Mouse (Mus musculus): Measurements from ENCODE around the gene Islr2. TPM values are rescaled to one million over a fixed set of nuclear protein-coding genes. Genes with fewer than 3 reads are reported as not detected.

Islr2 gene
- polyA plus RNA-seq, 2 experiments, result 0.03 TPM; not detected in 1

- H3K9ac ChIP-seq (replicated peaks), result peak overlapping the region; percentile 65
- no peaks in the 10 kb centered on the region for H3K36me3 ChIP-seq (replicated peaks; ENCODE audit: control insufficient read depth, insufficient read depth, low read depth)
- TF ChIP-seq CTCF (IDR thresholded peaks at IDR 0.05; ENCODE audit: low read depth) (no peak), EP300 (IDR thresholded peaks at IDR 0.05; ENCODE audit: low read depth) (no peak)
- peak overlapping the region; percentile 78 for H3K4me2 ChIP-seq (ENCODE audit: low read depth)
- H3K4me3 ChIP-seq (ENCODE audit: insufficient read depth in 1 of 2, low read depth in 2 of 2, low read length in 2 of 2), result peak overlapping the region in 1 of 2 experiments; percentile 27; a peak in 3 of 4 replicates
- ATAC-seq (ENCODE audit: insufficient read depth) (peak; percentile 77), DNase-seq (ENCODE audit: low read depth in 3 of 3, low spot score in 3 of 3) (no peak)
- 15% methylated on average over 5 of the region's 5 CpGs for WGBS (ENCODE audit: insufficient replicate concordance)
- H3K27me3 ChIP-seq (ENCODE audit: control insufficient read depth, insufficient read depth, low read length), result no peaks in the 10 kb centered on the region; the same call in 1 of the 2 replicates
- no peaks in the 10 kb centered on the region for H3K9me3 ChIP-seq (ENCODE audit: control insufficient read depth, low read length)
- H3K27ac ChIP-seq, result peak overlapping the region; percentile 88
- H3K4me1 ChIP-seq (replicated peaks; ENCODE audit: control insufficient read depth in 2 of 2, insufficient read depth in 2 of 2, low read length in 1 of 2), result peaks cover 35 to 36% of the 10 kb centered on the region in 2 experiments
Measured at GRCm38 (mm10) chr9:58213377-58213776, 9.3 kb upstream of the Islr2 start.

- DNase-seq (ENCODE audit: low read depth in 3 of 3, low spot score in 3 of 3), result no peak
- 54% methylated on average over 2 of the region's 2 CpGs for WGBS (ENCODE audit: insufficient replicate concordance)
Measured at GRCm38 (mm10) chr9:58210304-58210627, 6.1 kb upstream of the Islr2 start.

GRCm38 (mm10) chr9:58209462-58210303 lies 5.6 kb upstream of the Islr2 start:
- TF ChIP-seq CTCF (IDR thresholded peaks at IDR 0.05; ENCODE audit: low read depth) (no peak), EP300 (IDR thresholded peaks at IDR 0.05; ENCODE audit: low read depth) (no peak)
- no peaks in the 10 kb centered on the region for H3K9me3 ChIP-seq (ENCODE audit: control insufficient read depth, low read length)
- 72% methylated on average over 8 of the region's 8 CpGs for WGBS (ENCODE audit: insufficient replicate concordance)
- no peak overlapping the region for H3K9ac ChIP-seq (replicated peaks)
- H3K36me3 ChIP-seq (replicated peaks; ENCODE audit: control insufficient read depth, insufficient read depth, low read depth), result no peaks in the 10 kb centered on the region
- ATAC-seq (ENCODE audit: insufficient read depth), result no peak
- peaks cover 24 to 25% of the 10 kb centered on the region in 2 experiments for H3K4me1 ChIP-seq (replicated peaks; ENCODE audit: control insufficient read depth in 2 of 2, insufficient read depth in 2 of 2, low read length in 1 of 2)
- H3K4me2 ChIP-seq (ENCODE audit: low read depth), result no peak overlapping the region
- H3K4me3 ChIP-seq (ENCODE audit: insufficient read depth in 1 of 2, low read depth in 2 of 2, low read length in 2 of 2), result no peak overlapping the region
- DNase-seq (ENCODE audit: low read depth in 3 of 3, low spot score in 3 of 3), result no peak
- H3K27ac ChIP-seq, result no peak overlapping the region
- H3K27me3 ChIP-seq (ENCODE audit: control insufficient read depth, insufficient read depth, low read length), result peaks cover 2% of the 10 kb centered on the region

More at GRCm38 (mm10) chr9:58210304-58210627, 6.1 kb upstream of the Islr2 start:
- Histone ChIP-seq H3K4me2 (ENCODE audit: low read depth) (no peak overlapping the region), H3K27ac (no peak overlapping the region), H3K36me3 (replicated peaks; ENCODE audit: control insufficient read depth, insufficient read depth, low read depth) (no peaks in the 10 kb centered on the region), H3K9ac (replicated peaks) (no peak overlapping the region), H3K9me3 (ENCODE audit: control insufficient read depth, low read length) (no peaks in the 10 kb centered on the region), H3K4me3 (ENCODE audit: insufficient read depth in 1 of 2, low read depth in 2 of 2, low read length in 2 of 2) (no peak overlapping the region), H3K4me1 (replicated peaks; ENCODE audit: control insufficient read depth in 2 of 2, insufficient read depth in 2 of 2, low read length in 1 of 2) (peaks cover 30% of the 10 kb centered on the region in 2 experiments), H3K27me3 (ENCODE audit: control insufficient read depth, insufficient read depth, low read length) (peaks cover 2% of the 10 kb centered on the region; the same call in 1 of the 2 replicates)
- no peak for TF ChIP-seq EP300 (IDR thresholded peaks at IDR 0.05; ENCODE audit: low read depth)
- TF ChIP-seq CTCF (IDR thresholded peaks at IDR 0.05; ENCODE audit: low read depth), result no peak
- no peak for ATAC-seq (ENCODE audit: insufficient read depth)

- no peak for TF ChIP-seq EP300 (IDR thresholded peaks at IDR 0.05; ENCODE audit: low read depth)
- TF ChIP-seq CTCF (IDR thresholded peaks at IDR 0.05; ENCODE audit: low read depth), result no peak
- no peak overlapping the region for H3K9ac ChIP-seq (replicated peaks)
- 71% methylated on average over 7 of the region's 7 CpGs for WGBS (ENCODE audit: insufficient replicate concordance)
- no peaks in the 10 kb centered on the region for H3K9me3 ChIP-seq (ENCODE audit: control insufficient read depth, low read length)
- H3K4me1 ChIP-seq (replicated peaks; ENCODE audit: control insufficient read depth in 2 of 2, insufficient read depth in 2 of 2, low read length in 1 of 2), result peaks cover 0 to 3% of the 10 kb centered on the region in 2 experiments; a peak in 1 of 4 replicates
- H3K4me2 ChIP-seq (ENCODE audit: low read depth), result no peak overlapping the region
- peaks cover 36% of the 10 kb centered on the region for H3K27me3 ChIP-seq (ENCODE audit: control insufficient read depth, insufficient read depth, low read length)
- no peak overlapping the region for H3K4me3 ChIP-seq (ENCODE audit: insufficient read depth in 1 of 2, low read depth in 2 of 2, low read length in 2 of 2)
- no peaks in the 10 kb centered on the region for H3K36me3 ChIP-seq (replicated peaks; ENCODE audit: control insufficient read depth, insufficient read depth, low read depth)
- DNase-seq (ENCODE audit: low read depth in 3 of 3, low spot score in 3 of 3), result no peak
- no peak overlapping the region for H3K27ac ChIP-seq
- ATAC-seq (ENCODE audit: insufficient read depth), result no peak
Measured at GRCm38 (mm10) chr9:58206013-58206412, 1.9 kb upstream of the Islr2 start.

- Histone ChIP-seq H3K27ac (no peak overlapping the region), H3K9ac (replicated peaks) (peak overlapping the region; percentile 15; the same call in 1 of the 2 replicates), H3K4me1 (replicated peaks; ENCODE audit: control insufficient read depth in 2 of 2, insufficient read depth in 2 of 2, low read length in 1 of 2) (no peaks in the 10 kb centered on the region), H3K4me3 (ENCODE audit: insufficient read depth in 1 of 2, low read depth in 2 of 2, low read length in 2 of 2) (peak overlapping the region; percentile 49 to 60), H3K4me2 (ENCODE audit: low read depth) (peak overlapping the region; percentile 61), H3K9me3 (ENCODE audit: control insufficient read depth, low read length) (no peaks in the 10 kb centered on the region), H3K36me3 (replicated peaks; ENCODE audit: control insufficient read depth, insufficient read depth, low read depth) (no peaks in the 10 kb centered on the region), H3K27me3 (ENCODE audit: control insufficient read depth, insufficient read depth, low read length) (peaks cover 51% of the 10 kb centered on the region)
- TF ChIP-seq EP300 (IDR thresholded peaks at IDR 0.05; ENCODE audit: low read depth) (no peak), CTCF (IDR thresholded peaks at IDR 0.05; ENCODE audit: low read depth) (peak; percentile 99)
- WGBS (ENCODE audit: insufficient replicate concordance), result 3% methylated on average over 18 of the region's 18 CpGs
- peak; percentile 84 for ATAC-seq (ENCODE audit: insufficient read depth)
- DNase-seq (ENCODE audit: low read depth in 3 of 3, low spot score in 3 of 3), result peak; percentile 62 to 69 (median 63)
Measured at GRCm38 (mm10) chr9:58204448-58205000, 405 bp upstream of the Islr2 start.
